Mouse (Mus musculus) B cell, adult 2 months (primary cell): ENCODE data around the gene Inpp4b.

Experiments
- DNase-seq, 2 experiments: peaks; one replicate each; pipeline ENCODE4 v3.0.0; 2022

The Inpp4b gene

DNA sequence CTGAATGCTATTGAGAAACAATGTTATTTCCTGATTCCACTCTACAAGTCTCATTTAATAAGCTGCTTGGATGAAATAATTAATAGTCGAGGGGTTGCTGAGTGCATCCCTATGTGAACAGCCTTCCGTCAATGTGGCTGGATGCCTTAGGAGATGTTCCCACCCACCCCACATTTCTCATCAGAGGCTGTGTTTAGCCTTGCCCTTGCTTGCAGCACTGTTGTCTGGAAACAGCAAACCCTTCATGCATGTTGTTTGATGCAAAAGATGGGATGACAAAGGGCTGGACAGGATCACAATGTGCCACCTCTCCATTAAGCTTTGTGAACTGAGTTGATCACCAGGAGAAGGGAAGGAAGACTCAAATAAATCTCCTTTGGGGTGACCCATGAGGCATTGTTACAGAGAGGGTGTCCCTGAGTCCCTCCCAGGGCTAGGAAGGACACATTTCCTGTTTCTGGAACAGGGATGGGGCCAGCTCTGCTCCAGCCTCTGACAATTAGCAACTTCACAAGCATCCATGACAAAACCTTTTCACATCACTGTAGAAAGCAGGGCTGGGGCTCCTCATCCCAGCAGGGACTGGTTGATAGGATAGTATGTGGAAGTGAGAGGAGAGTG, 239.6 kb downstream of the Inpp4b start:
- no peak for DNase-seq

DNA sequence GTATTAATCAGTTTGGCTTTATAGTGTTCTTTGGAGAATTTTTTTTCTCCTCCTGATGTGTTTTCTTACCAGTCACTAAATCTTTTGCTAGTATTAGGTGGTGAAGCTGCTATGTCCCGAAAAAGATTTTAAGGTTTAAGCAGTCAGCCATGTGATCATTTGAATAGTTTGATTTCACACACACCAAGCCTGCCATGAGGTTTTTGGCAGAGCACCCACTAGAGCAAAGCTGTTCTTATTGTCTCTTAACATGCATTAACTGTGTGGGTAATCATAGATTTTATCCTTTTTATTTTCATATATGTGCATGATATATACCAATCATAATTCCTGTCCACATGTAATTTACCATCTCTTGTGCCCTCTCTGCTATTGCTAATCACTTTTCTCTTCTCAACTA, 240.6 kb downstream of the Inpp4b start:
- DNase-seq: no peak

- DNase-seq: peak; percentile 5 to 13
Observed at GRCm38 (mm10) chr8:81586783-81587182, 244.4 kb downstream of the Inpp4b start.

DNA sequence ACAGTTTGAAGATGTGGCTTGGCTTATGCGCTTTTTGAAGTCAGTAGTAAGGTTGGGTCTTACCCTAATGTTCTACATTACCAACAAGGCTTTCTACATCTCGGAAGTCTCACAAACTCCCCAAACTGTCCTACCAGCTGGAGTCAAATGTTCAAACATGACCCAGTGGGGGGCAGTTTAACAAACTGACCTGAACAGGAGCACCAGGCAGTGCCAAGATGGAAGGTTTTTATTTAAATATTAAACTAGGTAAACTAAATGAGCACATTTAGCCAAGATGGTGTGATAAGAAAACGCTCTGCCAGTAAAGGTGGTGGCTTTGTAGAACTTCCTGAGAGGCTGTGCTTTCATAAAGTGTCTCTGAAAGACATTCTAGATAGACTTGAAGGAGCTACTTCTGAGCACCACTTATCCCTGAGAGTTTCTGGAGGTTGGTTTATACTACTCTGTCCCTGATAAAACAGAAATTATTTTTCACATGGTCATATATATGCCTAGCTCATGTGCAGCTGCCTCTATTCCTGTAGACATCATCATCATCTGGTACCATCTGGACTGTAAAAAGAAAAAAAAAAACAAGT, 251.9 kb downstream of the Inpp4b start:
- DNase-seq: no peak

GRCm38 (mm10) chr8:81599209-81599608, 256.9 kb downstream of the Inpp4b start:
- DNase-seq: no peak

DNA sequence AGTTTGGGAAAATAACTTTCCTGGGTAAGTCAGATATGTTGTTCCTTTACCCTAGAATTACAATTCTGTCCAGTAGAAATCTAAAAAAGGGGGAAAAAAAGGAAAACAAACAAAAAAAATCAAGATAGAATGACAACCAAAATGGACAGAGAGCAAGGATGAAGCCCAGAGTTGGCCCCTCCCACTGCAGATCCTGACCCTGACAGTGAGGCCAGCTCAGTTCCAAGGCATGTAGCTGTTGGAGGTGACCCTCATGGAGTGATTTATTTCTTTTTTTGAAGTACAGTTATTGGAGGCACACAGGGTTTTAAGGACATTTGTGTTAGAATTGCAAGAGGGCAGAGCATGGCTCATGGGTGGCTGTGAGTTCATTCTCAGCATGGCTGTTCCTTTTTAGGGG, 258.8 kb downstream of the Inpp4b start:
- DNase-seq: no peak

GRCm38 (mm10) chr8:81608082-81608481, 265.7 kb downstream of the Inpp4b start:
- DNase-seq: no peak

DNA sequence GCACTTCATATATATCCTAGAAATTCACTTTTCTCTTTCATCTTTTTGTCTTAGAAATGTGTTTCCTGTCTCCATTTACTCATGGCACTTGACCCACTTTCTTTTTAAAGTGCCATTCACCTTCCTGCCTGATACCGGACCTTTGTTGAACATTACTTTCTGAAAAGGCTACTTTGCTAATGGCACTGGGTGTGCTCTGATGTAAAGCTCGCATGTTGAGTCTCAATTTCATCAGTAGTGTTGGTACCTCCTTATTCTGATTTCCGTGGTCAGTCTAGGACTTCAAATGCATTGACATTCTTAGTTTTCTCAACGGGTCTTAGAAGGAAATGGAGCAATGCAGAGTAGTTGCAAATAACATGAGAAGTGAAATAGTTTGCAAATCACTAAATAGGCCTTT, 266.7 kb downstream of the Inpp4b start:
- no peak for DNase-seq

DNA sequence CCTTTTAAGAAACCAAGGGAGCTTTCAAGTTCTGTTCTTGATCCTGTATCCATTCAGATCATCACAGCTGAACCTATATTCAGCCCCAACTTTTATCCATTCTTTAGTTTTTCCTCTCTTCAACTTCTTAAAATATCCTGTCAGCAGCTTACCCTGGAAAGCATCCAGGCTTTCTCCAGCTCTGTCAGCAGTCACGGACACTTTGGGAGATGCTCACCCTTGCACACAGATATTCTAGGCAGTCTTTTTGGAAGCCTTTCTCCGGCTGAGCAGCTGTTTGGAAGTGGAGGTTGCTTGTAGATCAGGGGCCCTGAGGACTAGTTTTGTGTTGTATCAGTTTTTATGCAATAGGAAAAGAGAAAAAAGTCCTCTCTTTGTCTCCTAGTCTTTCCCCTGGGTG, 270.3 kb downstream of the Inpp4b start:
- no peak for DNase-seq

GRCm38 (mm10) chr8:81614135-81614534, 271.8 kb downstream of the Inpp4b start:
- no peak for DNase-seq

DNA sequence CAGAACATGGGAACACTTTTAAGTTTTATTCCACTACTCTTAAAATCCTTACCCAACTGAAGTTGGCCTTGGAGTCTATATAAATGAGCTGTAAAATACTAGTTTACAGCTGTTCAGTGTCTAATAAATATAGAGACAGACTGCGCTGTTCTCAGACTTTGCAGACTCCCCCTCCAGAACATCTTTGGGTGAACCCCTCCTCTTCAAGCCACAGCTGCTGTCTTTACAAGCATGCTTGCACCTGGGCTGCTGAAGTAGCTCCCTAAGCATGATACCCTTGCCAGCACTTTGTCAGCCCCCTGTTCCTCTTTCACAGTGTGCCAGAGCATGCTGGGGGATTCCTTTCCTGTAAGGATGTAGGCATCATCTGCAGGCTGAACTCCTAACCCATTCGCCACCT, 272.2 kb downstream of the Inpp4b start:
- DNase-seq: no peak

DNA sequence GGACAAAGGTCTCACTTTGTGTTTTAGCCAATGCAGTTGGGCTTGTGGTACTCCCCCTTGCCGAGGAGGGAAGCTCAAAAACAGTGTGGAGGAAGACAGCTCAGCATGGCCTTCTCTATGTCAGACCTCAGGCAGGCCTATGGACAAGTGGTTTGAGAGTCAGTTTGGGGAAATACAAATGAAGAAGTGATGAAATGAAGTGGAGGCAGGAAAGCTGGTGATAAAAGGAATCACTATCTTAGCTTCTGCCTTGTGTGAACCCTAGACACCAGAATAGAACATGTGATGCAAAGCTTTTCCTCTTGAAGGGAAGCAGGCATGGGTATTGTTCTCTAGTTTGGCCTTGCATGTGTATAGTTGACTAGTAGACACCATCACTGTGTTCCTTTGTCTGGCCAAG, 273.2 kb downstream of the Inpp4b start:
- DNase-seq: no peak

DNA sequence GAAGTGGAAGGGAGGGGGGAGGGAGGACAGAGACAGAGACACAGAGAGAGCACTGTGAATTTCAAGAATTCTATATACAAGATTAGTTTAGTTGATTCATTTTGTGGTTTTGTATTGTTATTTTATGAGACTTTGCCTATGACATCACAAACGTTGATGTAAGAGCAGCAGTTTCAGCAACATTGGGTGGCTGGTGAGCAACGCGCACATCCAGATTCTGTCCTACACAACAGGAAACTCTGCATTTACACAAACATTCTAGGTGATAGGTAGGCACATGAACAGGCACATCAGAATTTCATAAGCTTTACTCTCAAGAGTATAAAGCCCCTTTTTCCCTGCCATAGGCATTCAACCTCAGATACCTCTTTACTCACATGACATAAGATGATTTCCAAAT, 276.6 kb downstream of the Inpp4b start:
- no peak for DNase-seq

- no peak for DNase-seq
Observed at GRCm38 (mm10) chr8:81635015-81635414, 292.7 kb downstream of the Inpp4b start.

GRCm38 (mm10) chr8:81635912-81636583, 293.7 kb downstream of the Inpp4b start:
- peak; percentile 48 to 50 for DNase-seq

- DNase-seq: no peak
Observed at GRCm38 (mm10) chr8:81638478-81638877, 296.1 kb downstream of the Inpp4b start.

- no peak for DNase-seq
Observed at GRCm38 (mm10) chr8:81639820-81640219, 297.5 kb downstream of the Inpp4b start.

GRCm38 (mm10) chr8:81643030-81643429, 300.7 kb downstream of the Inpp4b start:
- no peak for DNase-seq

- peak in 1 of 2 experiments; percentile 2 for DNase-seq
Observed at GRCm38 (mm10) chr8:81692167-81692566, 349.8 kb downstream of the Inpp4b start.

GRCm38 (mm10) chr8:81694893-81695292, 352.5 kb downstream of the Inpp4b start:
- no peak for DNase-seq

GRCm38 (mm10) chr8:81702038-81702437, 359.7 kb downstream of the Inpp4b start:
- DNase-seq: no peak

GRCm38 (mm10) chr8:81703571-81704365, 361.4 kb downstream of the Inpp4b start:
- DNase-seq: no peak

DNA sequence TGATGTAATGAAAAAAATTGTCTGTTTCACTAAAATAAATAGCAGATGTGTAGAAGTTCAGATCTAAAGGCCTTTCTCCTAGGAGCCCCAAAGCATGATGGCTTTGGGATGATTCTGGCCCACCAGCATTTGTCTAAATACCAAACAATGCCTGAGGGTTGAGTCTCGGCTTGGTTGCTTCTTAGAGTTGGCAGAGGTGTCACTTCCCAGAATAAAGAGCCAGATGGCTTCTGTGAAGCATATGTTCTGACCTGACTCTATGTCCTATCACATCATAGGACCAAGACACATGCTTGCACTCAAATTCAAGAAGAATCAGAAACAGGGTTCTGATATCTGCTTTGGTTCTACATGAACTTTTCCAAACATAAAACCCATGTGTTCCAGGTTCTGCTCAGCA, 365.1 kb downstream of the Inpp4b start:
- no peak for DNase-seq

DNA sequence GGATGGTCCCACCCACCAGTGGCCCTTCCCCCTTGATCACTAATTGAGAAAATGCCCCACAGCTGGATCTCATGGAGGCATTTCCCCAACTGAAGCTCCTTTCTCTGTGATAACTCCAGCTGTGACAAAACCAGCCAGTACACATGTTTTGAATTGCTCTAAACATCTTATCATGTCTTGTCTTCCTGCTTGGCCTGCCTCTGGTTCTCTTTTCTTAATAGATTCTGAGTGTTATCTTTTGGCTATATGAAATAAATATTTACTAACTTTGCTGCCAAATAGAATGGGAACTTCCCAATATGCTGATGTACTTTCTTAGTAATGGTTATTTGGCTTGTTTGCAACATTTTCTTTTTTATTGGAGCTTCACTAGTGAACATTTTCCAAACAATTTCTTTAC, 389.0 kb downstream of the Inpp4b start:
- no peak for DNase-seq
